Mouse (Mus musculus) cerebellum, adult 2 months (tissue): ENCODE measurements around the gene Nmnat2.

ENCODE experiments used
- CTCF ChIP-seq: fragments of 200-500 bp; IDR thresholded peaks from 2 replicates; pipeline ENCODE4 v1.5.1; 2011; ENCODE audit warnings: low read depth, mild to moderate bottlenecking, control low read depth, low read length, moderate library complexity, borderline replicate concordance; ENCODE audit not compliant: insufficient read depth
- POLR2A ChIP-seq: fragments of 200-500 bp; IDR thresholded peaks from 2 replicates; pipeline ENCODE4 v1.6.1; 2011; ENCODE audit warnings: low read length, control low read depth, borderline replicate concordance; ENCODE audit not compliant: insufficient read depth

- no peak for TF ChIP-seq CTCF
- no peak for TF ChIP-seq POLR2A
Observed at GRCm38 (mm10) chr1:152992271-152993134, 37.7 kb downstream of the Nmnat2 start.
